Mouse (Mus musculus): ENCODE results near the gene Rab5if. TPM values are rescaled to one million over a fixed set of nuclear protein-coding genes. Genes with fewer than 3 reads are reported as not detected.

Rab5if gene
- polyA plus RNA-seq, 1 experiment: 118 TPM

- no peak for TF ChIP-seq POLR2A (IDR thresholded peaks at IDR 0.05; ENCODE audit: borderline replicate concordance, extremely low read depth, insufficient read depth, insufficient read length, poor library complexity, severe bottlenecking)
- TF ChIP-seq CTCF (IDR thresholded peaks at IDR 0.05; ENCODE audit: borderline replicate concordance, extremely low read depth, insufficient read depth, insufficient read length): no peak
- DNase-seq (ENCODE audit: low read depth): no peak
Measured at GRCm38 (mm10) chr2:156857385-156857791, 5.5 kb upstream of the Rab5if start.

DNA sequence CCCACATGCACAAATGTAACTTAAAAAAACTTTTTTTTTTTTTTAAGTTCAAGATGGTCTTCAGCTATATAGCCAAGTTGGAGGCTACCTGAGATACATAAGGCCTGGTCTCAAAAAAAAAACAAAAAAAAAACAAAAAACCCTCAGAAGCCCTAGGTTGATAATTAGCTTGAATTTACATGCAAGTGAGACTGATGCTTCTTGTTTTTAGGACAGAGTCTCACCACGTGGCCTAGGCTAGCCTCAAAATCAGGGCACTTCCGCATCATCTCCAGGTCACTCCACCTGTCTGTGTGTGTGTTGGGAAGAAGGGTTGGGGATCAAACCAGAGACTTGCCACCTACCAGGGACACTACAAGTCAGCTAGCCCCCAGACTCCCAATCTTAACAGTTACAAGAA lies 5.1 kb upstream of the Rab5if start, which contains the start of gene 4930518I15Rik:
Gene 4930518I15Rik, minus strand, starts transcription at position 112 of the 400 bp plus-strand sequence.
- DNase-seq (ENCODE audit: low read depth): no peak
- TF ChIP-seq POLR2A (IDR thresholded peaks at IDR 0.05; ENCODE audit: borderline replicate concordance, extremely low read depth, insufficient read depth, insufficient read length, poor library complexity, severe bottlenecking) (no peak), CTCF (IDR thresholded peaks at IDR 0.05; ENCODE audit: borderline replicate concordance, extremely low read depth, insufficient read depth, insufficient read length) (no peak)

DNA sequence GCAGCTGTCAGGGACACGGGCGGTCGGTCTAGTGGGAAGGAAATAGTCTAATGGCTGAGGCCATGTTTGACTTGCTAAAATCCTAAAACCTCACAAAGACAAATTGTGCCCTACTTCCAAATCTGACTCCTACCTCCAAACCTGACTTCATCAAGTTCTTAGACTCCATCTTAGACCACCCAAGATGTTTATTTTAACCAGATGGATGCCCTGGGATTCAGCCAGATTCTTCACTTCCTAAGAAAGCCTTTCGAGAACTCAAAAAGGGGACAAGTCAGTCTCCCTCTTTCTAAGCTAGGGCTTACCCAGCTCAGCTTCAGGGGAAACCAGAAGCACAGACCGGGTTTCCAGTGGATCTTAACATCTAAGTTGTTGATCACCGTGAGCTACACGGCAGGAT lies 4.3 kb upstream of the Rab5if start:
- TF ChIP-seq CTCF (IDR thresholded peaks at IDR 0.05; ENCODE audit: borderline replicate concordance, extremely low read depth, insufficient read depth, insufficient read length) (no peak), POLR2A (IDR thresholded peaks at IDR 0.05; ENCODE audit: borderline replicate concordance, extremely low read depth, insufficient read depth, insufficient read length, poor library complexity, severe bottlenecking) (no peak)
- DNase-seq (ENCODE audit: low read depth): no peak

- DNase-seq (ENCODE audit: low read depth): peak; percentile 73
- TF ChIP-seq POLR2A (IDR thresholded peaks at IDR 0.05; ENCODE audit: borderline replicate concordance, extremely low read depth, insufficient read depth, insufficient read length, poor library complexity, severe bottlenecking): no peak
Measured at GRCm38 (mm10) chr2:156862041-156862717, 749 bp upstream of the Rab5if start.

DNA sequence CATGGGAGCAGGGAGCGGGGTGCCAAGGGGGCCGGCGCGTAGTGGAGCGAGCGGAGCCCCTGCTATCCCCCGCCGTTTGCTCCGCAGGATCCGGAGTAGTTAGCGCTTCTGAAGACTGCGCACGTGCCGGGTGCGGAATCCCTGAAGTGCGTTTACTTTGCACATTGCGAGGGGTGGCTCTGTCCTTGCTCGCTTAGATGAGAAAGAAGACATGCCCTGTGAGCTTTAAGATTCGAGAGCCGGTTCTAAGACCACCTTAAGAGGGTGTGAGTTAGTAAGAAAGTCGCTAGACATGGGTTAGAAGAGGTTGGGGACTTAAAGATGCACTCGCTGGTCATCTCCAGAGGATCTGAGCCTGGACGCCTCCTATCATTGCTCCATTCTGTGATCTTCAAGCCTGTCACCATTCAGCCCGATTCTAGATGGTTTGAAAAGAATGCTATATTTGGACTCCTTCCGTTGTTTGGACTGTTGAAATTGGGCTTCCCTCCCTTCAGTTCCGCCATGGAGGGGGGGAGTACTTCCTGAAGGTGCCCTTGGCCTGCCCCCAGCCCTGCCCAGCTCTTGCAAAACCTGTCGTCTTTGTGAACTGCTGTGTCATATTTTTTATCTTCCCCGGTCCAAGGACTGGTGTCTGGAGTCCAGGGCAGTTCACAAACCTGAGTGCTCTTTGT lies 696 bp downstream of the Rab5if start:
- TF ChIP-seq POLR2A (IDR thresholded peaks at IDR 0.05; ENCODE audit: borderline replicate concordance, extremely low read depth, insufficient read depth, insufficient read length, poor library complexity, severe bottlenecking): no peak
- TF ChIP-seq CTCF (IDR thresholded peaks at IDR 0.05; ENCODE audit: borderline replicate concordance, extremely low read depth, insufficient read depth, insufficient read length): no peak
- no peak for DNase-seq (ENCODE audit: low read depth)

GRCm38 (mm10) chr2:156864481-156864880 lies 1.6 kb downstream of the Rab5if start:
- peak; percentile 74 for DNase-seq (ENCODE audit: low read depth)
- TF ChIP-seq CTCF (IDR thresholded peaks at IDR 0.05; ENCODE audit: borderline replicate concordance, extremely low read depth, insufficient read depth, insufficient read length): no peak
- no peak for TF ChIP-seq POLR2A (IDR thresholded peaks at IDR 0.05; ENCODE audit: borderline replicate concordance, extremely low read depth, insufficient read depth, insufficient read length, poor library complexity, severe bottlenecking)

DNA sequence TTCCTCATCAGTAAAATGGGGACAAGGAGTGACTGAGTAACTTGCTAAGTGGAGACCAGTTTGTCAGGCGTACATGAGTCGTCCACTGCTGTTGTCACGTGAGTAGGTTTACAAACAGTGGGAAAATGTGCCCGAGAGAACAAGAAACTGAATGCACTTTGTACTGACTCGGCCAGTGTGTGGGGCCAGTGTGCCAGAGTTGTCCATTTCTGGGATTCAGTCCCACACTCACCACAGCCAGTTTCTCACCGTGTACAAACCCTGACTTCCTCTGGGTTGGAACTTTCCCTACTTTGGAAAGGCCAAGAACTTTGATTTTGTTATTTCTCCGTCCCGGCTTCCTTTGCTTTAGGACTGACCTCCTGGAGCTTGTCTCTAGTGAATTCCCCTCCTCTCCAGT lies 6.1 kb downstream of the Rab5if start:
- DNase-seq (ENCODE audit: low read depth): no peak
- no peak for TF ChIP-seq CTCF (IDR thresholded peaks at IDR 0.05; ENCODE audit: borderline replicate concordance, extremely low read depth, insufficient read depth, insufficient read length)
- no peak for TF ChIP-seq POLR2A (IDR thresholded peaks at IDR 0.05; ENCODE audit: borderline replicate concordance, extremely low read depth, insufficient read depth, insufficient read length, poor library complexity, severe bottlenecking)

- no peak for TF ChIP-seq CTCF (IDR thresholded peaks at IDR 0.05; ENCODE audit: borderline replicate concordance, extremely low read depth, insufficient read depth, insufficient read length)
- TF ChIP-seq POLR2A (IDR thresholded peaks at IDR 0.05; ENCODE audit: borderline replicate concordance, extremely low read depth, insufficient read depth, insufficient read length, poor library complexity, severe bottlenecking): no peak
- DNase-seq (ENCODE audit: low read depth): no peak
Measured at GRCm38 (mm10) chr2:156869554-156869953, 6.6 kb downstream of the Rab5if start.

DNA sequence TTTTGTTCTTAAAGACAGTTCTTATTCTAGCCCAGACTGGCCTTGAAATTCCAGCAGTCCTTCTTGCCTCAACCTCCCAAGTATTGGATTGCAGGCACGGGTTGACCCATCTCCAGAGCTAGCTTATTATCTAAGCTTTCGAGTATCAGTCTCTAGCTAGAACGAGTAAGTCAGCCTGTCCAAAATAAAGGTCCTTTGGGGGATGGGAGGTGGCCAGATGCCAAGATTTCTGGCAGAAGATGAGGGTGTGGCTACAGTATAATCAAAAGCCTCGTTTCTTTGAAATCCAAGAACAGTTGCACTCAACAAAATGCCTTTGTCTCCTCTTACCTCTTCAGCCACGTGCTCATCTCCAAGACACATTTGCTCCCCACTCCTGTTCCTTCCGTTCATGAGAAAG lies 7.6 kb downstream of the Rab5if start:
- DNase-seq (ENCODE audit: low read depth): no peak
- no peak for TF ChIP-seq POLR2A (IDR thresholded peaks at IDR 0.05; ENCODE audit: borderline replicate concordance, extremely low read depth, insufficient read depth, insufficient read length, poor library complexity, severe bottlenecking)
- TF ChIP-seq CTCF (IDR thresholded peaks at IDR 0.05; ENCODE audit: borderline replicate concordance, extremely low read depth, insufficient read depth, insufficient read length): no peak

DNA sequence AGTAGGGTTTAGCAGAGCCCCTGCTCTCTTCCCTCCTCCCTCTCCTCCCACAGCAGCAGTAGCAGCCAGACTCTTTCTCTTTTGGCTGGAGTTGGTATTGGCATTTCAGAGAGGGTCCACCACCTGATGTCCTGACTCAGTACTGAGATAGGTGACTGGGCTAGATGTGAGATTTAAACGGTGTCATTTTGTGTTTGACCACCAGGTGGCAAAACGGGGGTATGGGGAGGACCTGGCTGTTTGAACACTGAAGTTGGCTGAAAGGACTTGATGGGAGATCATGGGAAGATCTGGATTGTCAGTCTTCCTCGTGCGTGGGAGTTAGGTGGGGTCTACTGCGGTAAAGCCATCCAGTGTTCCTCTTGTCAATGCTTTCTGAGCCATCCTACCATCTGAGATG lies 10.7 kb downstream of the Rab5if start:
- TF ChIP-seq POLR2A (IDR thresholded peaks at IDR 0.05; ENCODE audit: borderline replicate concordance, extremely low read depth, insufficient read depth, insufficient read length, poor library complexity, severe bottlenecking) (no peak), CTCF (IDR thresholded peaks at IDR 0.05; ENCODE audit: borderline replicate concordance, extremely low read depth, insufficient read depth, insufficient read length) (peak; percentile 79; the same call in 1 of the 2 replicates)
- DNase-seq (ENCODE audit: low read depth): peak; percentile 78

GRCm38 (mm10) chr2:156874047-156874759 lies 11.3 kb downstream of the Rab5if start:
- TF ChIP-seq CTCF (IDR thresholded peaks at IDR 0.05; ENCODE audit: borderline replicate concordance, extremely low read depth, insufficient read depth, insufficient read length): no peak
- TF ChIP-seq POLR2A (IDR thresholded peaks at IDR 0.05; ENCODE audit: borderline replicate concordance, extremely low read depth, insufficient read depth, insufficient read length, poor library complexity, severe bottlenecking): no peak
- no peak for DNase-seq (ENCODE audit: low read depth)

Measured in brain, embryonic 14.5 days (tissue).